Mouse (Mus musculus) limb, embryonic 15.5 days (tissue): ENCODE data around the gene 1700001C19Rik. TPM values are rescaled to one million over a fixed set of nuclear protein-coding genes. Genes with fewer than 3 reads are reported as not detected.

Source experiments
- polyA plus RNA-seq: library from polyadenylated mRNA; unstranded; fragments of >200 nt; fragmentation: Nextera tagmentation; extraction: Ambion mirVana; gene quantifications from 2 replicates; pipeline ENCODE4 v1.2.1, GENCODE M21; 2015

The 1700001C19Rik gene
- polyA plus RNA-seq, 1 experiment from 2014 or later = 0.17 TPM

Other genes with a start within 250 kb of the 1700001C19Rik start
- 67.3 and 76.2 TPM in 2 replicates for gene Mrps10, start 68.5 kb downstream of the 1700001C19Rik start, polyA plus RNA-seq
- 0.41 and 0.69 TPM in 2 replicates for gene Guca1b, start 52.0 kb downstream of the 1700001C19Rik start, polyA plus RNA-seq
- gene Guca1a, start 36.8 kb downstream of the 1700001C19Rik start, polyA plus RNA-seq = 5.9 and 6.2 TPM in 2 replicates
- 3.9 and 5.1 TPM in 2 replicates for gene AI661453, start 761 bp downstream of the 1700001C19Rik start, polyA plus RNA-seq
- 28.2 and 28.9 TPM in 2 replicates for gene Taf8, start 64.9 kb upstream of the 1700001C19Rik start, polyA plus RNA-seq
- 499 and 569 TPM in 2 replicates for gene Ccnd3, start 67.7 kb upstream of the 1700001C19Rik start, polyA plus RNA-seq
- gene Bysl, start 174.1 kb upstream of the 1700001C19Rik start, polyA plus RNA-seq = 24.1 and 26.3 TPM in 2 replicates
- gene Med20, start 174.2 kb upstream of the 1700001C19Rik start, polyA plus RNA-seq = 48.9 and 53.2 TPM in 2 replicates
- gene Gm20517, start 174.2 kb upstream of the 1700001C19Rik start, polyA plus RNA-seq = 0.99 and 2.4 TPM in 2 replicates
- 3.0 and 4.0 TPM in 2 replicates for gene Usp49, start 193.3 kb upstream of the 1700001C19Rik start, polyA plus RNA-seq